Mouse (Mus musculus): Measurements from ENCODE around the gene Hnrnpll. TPM values are rescaled to one million over a fixed set of nuclear protein-coding genes. Genes with fewer than 3 reads are reported as not detected.
A peak's percentile ranks its signal among the peaks of the same experiment; 100 is the strongest.
"Not testable (repeated sequence)": the region's sequence is repeated elsewhere in the genome, so short reads cannot be mapped to it uniquely, and the experiment has no call there.

Gene Hnrnpll
- total RNA-seq, 2 experiments from 2014 or later, result 51.1 to 57.8 TPM

DNA sequence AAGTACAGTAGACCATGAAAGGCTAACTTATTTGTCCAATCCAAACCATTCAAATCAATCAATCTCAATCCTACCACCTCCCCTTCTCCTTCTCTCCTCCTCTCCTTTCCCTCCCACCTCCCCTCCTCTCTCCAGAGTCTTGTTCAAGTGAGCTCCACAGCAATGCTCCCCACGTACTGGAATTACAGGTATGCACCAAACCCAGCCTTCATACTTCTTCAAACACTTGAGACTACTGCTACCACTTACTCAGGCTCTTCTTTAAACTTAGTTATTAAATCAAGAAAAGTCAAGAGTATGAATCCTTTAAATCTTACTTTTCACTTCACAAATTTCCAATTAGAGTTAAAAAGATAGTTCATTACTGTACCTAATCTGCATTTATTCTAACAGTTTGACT lies 3.6 kb downstream of the Hnrnpll start:
- no peak for DNase-seq

DNA sequence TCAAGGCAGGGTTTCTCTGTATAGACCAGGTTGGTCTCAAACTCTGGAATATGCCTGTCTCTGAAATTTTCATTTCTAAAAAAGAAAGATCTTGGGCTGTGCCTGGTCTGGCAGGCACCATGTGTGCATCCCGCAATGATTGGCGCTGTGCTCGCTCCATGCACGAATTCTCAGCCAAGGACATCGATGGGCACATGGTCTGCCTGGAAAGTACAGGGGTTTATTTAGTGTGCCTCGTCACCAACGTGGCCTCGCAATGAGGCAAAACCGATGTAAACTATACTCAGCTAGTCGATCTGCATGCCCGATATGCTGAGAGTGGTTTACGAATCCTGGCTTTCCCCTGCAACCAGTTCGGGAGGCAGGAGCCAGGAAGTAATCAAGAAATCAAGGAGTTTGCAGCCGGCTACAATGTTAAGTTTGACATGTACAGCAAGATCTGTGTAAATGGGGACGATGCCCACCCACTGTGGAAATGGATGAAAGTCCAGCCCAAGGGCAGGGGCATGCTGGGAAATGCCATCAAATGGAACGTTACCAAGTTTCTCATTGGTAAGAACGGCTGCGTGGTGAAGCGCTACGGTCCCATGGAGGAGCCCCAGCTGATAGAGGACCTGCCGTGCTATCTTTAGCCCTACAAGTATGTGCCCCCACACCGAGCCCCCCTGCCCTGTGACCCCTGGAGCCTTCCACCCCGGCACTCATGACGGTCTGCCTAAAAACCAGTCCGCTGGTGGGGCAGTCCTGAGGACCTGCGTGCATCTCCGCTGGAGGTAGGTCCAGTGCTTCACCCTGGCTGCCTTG lies 8.0 kb downstream of the Hnrnpll start:
- DNase-seq, result peak; percentile 51

DNA sequence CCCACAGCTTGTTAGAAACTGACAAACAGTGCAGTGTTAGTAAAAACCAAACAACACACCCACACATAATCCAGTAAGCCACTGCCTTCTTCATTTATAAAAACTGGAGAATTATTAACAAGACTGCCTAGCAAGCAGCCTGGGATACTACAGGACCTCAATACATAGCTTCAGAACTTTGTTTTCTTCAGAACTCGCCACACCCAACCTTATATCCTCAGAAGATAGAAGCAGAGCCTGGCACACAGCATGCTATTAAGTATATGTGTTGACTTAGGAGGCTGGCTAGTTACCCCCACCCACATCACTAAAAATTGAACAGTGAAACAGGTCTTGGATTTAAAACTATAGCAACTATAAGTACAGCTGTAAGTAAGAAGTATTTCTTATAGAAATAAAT lies 10.5 kb downstream of the Hnrnpll start:
- DNase-seq, result no peak

DNA sequence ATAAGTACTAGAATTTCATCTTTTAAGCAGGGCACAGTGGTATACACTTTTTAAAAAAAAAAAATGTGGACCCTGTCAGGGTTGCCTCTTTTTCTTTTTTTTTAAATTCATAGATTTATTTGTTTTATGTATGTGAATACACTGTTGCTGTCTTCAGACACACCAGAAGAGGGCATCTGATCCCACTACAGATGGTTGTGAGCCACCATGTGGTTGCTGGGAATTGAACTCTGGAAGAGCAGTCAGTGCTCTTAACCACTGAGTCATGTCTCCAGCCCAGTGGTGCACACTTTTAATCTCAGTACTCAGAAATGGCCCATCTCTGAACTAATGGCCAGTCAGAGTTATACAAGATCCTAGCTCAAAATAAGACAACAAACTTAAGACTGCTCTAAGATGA lies 12.8 kb downstream of the Hnrnpll start:
- DNase-seq, result not testable (repeated sequence)

DNA sequence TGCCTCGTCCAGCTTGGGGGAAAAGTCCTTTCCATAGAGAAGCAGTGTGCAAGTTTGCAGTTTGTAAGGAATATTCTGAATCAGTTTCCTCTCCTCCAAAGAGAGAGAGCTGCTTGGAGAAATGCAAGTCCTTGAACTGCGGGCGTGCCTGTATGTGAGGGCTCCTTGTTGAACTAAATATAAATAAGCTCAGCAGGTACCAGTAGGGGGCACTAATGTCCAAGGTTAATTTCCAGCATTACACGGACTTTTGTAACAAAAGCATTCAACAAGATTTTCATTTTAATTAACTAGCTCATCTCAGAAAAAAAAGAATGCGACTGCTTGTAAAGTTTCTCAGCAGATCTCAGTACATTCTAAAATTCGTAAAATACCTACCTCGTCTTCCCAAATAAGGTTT lies 13.9 kb downstream of the Hnrnpll start:
- peak; percentile 78 for DNase-seq

DNA sequence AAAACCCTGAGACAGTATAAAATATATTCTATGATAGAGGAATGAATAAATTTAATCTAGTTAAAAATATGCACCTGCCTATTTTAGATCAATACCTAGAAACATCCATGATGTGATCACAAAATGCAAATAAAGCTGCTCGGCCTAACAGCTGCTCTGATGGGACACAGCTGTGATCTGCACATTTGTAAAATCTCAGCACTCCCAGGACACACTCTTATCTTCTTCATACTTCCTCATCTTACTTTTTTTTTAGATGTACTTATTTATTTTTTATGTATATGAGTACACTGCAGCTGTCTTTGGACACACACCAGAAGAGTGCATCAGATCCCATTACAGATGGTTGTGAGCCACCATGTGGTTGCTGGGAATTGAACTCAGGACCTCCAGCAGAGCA lies 20.4 kb downstream of the Hnrnpll start:
- no peak for DNase-seq

DNA sequence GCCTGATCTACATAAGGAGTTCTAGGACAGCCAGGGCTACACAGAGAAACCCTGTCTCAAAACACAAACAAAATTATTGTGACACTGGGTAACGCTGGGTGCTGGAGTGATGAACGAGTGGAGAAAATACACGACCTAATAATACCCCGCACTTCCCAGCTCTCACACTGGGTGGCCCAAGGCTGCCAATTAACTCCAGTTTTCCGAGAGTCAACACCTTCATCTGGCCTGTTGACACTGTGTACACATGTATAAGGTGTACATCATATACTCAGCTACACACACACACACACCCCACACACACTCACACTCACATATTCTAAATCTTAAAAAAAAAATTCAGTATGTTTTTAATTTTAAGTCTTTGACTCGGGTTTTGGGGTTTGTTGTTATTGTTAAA lies 33.5 kb downstream of the Hnrnpll start:
- no peak for DNase-seq

DNA sequence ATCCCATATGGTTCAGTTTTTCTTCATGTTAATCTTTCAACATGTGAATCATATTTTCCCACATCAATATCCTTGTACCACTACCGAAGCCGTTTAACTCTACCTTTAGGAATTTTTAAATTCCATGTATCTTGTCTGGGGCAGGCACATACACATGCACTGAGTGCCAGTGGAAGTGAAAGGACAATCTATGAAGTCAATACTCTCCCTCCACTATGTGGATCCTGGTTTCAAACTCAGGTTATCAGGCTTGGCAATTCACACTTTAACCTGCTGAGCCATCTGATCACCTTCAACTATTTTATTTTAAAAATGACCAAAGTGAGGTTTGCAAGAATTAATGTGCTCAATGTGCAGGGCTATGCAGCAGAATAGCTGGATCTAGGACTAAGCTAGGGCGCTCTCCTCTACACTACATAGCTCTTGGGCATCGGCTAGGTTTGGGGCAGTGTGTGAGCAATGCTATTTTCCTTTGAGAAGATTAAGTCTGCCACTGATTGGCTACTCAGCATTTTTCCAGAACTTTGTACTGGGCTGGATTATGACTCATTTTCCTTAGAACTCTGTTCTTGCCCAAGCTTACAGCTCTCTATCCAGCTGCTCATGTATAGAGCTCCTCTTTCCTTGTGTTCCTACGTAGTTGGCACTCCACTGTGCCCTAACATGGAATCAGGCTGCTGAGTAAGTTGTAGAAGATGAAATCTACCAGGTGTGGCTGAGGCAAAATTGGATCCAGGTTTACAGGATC lies 35.8 kb downstream of the Hnrnpll start:
- no peak for DNase-seq

DNA sequence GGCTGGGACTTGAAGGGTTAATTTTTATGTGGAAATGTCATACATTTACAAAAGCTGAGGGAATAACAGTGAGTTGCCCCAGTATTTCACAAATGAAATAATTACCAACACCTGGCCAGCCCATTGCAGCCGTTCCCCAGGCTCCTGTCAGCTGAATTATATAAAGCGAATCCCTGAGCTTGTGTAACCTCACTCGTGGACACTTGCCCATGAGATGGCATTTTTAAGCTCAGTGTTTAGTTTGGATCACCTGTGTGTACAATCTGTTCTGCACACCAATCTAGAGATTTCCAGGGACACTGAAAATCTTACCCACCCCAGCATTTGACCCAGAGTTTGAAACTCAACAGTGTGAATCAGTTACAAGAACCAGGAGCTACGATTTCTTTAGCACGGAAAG lies 40.0 kb downstream of the Hnrnpll start:
- no peak for DNase-seq

DNA sequence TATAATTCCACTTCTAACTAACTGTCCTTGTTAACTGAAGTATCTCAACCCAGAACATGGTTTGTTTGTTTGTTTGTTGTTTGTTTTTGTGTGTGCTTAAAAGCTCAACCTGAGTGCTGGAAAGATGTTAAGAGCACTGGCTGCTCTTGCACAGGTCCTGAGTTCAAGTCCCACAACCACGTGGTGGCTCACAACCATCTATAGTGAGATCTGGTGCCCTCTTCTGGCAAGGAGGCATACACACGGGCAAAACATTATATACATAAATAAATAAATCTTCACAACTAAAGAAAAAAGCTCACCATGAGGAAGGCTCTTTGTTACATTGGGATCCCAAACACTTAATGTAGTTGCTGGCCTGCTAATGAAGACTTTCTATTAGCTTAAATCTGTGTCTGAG lies 41.6 kb downstream of the Hnrnpll start:
- DNase-seq, result no peak

DNA sequence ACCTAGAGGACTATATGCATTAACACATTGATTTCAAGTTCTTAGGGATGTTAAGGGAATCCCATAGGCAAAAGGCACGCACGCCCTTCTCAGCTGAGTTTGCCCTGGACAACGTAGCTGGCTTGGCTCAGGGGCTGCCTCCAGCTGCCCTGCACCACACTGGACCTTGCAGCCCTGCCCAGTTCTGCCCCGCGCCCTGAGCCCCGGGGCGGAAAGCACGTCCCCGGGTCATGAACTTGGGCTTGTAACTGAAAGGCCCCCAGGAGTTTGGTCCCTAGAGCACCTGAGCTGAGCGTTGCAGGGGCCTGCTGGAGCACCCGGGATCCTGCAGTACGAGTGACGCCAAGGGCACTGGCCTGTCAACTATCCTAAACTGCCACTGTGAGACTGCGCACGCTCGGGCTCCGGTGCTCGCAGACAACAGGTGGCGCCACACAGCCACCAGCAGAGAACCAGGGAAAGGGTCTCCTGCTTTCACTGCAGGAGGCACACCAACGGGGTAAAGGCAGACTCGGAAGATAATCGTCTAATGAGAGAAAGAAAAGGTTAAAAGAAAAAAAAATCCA lies 43.1 kb downstream of the Hnrnpll start:
- DNase-seq, result peak; percentile 59

DNA sequence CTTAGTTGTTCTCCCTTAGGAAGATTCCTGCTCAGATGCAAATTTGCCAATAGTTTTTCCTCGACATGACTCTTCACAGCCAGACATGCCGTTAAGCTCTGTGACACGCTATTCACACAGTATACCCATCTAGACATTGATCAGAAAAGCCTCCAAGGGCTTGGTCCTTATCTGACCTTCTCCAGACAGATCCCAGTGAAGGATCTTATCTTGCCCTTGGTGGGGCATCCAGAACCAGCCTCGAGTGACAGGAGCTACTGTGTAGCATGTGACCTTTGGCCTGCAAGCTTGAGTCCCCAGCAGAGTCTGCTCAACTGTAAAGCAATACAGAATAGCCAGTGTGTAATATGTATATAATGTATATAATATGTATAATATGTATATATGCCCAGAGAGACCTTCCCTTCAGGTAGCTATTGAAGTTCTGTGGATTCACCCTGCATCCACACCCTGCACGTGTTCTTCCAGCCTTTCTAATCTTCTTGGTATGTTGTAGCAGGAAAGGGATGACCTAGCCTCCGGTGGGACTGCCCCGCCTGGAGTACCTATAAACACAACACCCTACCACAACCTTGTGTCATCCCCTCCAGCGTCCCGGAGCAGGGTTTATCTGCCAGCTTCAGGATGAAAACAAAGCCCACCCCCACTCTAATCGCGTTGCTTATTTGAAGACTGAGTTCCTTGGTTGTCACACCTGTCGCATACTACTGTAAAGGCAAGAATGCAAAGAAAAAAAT lies 43.7 kb downstream of the Hnrnpll start:
- no peak for DNase-seq

DNA sequence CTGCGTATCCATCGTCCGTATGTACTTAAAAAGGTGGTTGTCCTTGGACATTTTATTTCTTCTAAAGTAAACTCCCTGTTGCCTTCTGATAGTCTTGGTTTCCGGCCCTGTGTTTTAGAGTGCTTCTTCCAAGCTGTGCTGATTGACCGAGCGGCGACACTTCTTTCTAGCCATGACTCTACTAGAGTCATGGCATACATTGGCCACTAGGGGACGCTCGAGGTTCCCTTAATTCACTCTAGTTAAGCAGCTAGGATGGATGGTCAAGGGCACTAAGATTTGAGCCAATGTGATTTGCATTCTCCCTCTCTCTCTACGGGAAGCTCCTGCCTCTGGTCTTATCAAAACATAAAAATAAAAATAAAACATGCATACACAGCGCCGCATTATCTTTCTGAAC lies 44.7 kb downstream of the Hnrnpll start:
- DNase-seq, result peak; percentile 75

DNA sequence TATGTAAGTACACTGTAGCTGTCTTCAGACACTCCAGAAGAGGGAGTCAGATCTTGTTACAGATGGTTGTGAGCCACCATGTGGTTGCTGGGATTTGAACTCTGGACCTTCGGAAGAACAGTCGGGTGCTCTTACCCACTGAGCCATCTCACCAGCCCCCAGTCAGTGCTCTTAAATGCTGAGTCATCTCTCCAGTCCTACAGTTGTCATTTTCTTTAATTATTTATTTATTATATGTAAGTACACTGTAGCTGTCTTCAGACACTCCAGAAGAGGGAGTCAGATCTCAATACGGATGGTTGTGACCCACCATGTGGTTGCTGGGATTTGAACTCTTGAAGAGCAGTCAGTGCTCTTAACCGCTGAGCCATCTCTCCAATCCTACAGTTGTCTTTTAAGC lies 45.7 kb downstream of the Hnrnpll start:
- DNase-seq, result not testable (repeated sequence)

DNA sequence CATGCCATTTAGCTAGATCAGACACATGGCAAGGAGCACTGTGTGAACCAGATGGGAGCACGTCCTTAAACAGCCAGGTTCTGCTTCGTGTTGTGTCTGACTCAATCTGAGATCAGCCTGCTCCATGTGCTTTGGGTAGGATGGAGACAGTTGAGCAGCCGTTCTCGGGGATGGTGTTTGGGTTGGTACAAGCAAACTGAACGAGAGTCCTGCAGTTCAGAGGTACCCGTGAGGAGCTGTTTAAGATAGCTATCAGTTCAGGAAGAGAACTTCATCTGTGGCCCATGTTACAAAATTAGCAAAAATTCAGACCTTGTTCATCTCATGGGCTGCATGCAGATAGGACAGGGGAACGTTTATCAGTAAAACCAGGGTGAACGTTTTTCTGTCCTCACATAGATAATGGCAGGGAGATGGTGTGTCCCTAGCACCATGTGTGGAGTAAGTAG lies 47.7 kb downstream of the Hnrnpll start:
- no peak for DNase-seq

DNA sequence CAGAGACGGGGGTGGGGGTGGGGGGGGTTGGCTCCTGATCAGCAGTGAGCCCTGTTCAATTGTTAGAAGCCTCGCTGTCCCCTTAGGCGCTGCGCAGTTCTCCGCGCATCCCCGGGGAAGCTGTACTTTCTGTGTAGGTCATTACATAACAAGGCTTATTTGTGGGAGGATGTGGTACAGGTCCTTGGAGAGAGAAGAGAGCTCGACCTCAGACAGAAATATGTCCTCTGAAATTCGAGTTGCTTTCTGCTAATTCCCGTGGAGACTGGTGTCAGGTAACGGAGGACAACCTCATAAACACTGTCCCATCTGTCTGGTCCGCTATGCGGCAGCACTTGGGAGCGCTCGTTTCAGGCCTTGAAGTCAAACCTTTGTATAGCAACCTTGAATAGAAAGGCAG lies 52.2 kb downstream of the Hnrnpll start:
- DNase-seq, result no peak

DNA sequence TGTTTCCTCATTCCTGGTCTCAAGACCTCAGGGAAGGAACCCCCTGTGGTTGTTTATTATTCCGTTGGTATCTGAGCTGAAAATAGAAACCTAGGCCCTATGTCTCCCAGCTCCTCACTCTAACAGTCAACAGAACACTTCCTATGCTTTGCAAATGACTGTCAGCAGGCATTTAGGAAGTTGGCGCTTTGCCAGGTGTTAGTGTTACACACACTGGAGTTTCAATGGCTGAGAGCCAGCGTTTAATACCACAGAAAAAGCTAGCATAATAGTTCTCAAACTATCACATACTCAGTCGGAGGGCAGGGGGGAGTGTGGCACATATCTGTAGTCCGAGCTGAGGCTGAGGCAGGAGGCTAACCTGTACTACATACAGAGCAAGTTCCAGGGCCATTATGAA lies 53.3 kb downstream of the Hnrnpll start:
- peak; percentile 80 for DNase-seq

DNA sequence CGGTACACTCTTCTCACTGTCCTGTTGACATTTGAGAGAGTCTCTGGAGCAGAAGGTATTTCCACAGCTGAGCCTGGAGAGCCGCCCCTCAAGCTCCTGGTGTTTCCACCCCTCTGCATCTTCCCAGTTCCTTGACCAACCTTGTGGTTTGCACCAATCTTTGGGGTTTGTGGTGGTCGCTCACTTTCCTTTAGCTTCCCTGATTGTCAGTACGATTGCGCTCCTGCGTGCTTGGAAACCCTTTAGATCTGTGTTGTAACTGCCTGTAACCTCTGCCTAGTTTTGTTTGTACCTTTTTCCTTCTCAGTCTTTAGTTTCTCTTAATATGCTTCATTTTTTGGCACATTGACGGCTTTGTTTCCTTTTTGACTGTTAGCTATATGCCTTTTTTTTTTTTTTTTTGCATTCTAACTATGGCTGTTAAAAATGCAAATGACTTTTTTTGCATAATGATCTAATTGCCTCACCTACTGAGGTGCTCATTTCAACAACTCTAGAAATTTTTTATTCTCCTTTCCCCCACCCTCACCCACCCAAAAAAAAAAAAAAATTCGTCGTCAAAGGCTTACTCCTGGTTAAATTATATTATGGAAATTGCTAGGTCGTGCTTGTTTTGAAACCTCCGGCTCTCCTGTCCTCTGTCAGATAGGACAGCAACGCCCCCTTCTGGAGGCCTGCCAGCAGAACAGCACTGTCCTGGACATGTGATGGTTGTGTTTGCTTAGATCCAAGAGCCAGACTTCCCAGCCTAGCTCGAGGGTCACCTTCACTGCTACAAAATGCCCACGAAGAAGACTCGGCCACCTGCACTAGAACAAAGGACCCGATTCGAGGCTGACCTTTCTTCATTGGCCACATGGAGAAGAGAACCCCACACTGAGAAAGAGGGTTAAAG lies 57.5 kb downstream of the Hnrnpll start:
- DNase-seq, result peak; percentile 90

DNA sequence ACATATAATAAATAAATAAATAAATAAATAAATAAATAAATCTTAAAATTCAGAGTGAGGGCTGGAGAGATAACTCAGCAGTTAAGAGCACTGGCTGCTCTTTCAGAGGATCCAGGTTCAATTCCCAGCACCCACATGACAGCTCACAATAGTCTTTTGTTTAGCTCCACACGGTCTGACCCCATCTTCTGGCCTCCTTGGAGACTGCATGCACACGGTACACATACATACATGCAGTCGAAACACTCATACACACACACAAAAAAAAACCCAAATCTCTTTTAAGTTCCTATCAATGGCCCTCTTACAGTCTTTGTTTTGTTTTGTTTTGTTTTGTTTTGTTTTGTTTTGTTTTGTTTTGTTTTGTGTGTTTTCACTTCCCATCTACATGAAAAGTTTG lies 58.3 kb downstream of the Hnrnpll start:
- not testable (repeated sequence) for DNase-seq

DNA sequence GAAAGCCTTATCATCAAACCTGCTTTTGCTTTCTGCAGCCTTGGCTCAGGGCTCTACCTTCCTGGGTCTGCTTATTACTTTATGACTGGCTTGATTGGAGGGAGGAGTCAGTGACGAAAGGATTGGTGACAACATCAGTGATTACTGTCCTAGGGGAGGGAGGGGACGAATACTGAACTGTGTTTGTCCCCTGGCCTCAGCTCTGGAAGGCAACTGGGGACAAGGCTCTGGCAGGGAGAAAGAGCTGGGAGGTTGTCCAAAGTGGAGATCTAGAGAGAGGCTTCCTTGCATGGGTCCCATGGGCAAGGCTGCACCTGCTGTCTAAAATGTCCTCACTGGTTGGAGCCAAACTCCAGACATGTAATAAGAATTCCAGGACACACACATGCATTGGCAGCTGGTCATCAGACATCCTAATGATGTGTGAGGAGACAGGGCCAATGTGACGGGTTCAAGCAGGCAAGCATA lies 59.7 kb downstream of the Hnrnpll start:
- DNase-seq, result peak; percentile 32

DNA sequence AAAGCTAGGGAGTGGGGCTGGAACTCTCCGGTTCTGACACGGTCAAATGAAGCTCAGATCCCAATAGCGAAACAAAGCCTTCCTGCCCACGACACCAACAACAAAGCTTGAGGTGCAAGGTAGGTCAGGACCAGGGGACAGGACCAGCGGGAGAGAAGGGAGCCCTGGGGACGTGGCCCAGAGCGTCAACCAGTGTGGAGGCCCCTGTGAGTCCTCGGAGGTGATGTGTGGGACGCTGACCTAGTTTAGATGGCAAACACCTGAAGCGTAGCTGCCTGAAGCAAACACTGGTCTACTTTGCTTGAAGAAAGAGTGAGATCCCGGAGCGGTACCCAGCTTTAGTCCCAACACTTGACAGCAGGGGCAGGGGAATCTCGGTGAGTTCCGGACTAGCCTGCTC lies 62.5 kb downstream of the Hnrnpll start:
- DNase-seq, result no peak

DNA sequence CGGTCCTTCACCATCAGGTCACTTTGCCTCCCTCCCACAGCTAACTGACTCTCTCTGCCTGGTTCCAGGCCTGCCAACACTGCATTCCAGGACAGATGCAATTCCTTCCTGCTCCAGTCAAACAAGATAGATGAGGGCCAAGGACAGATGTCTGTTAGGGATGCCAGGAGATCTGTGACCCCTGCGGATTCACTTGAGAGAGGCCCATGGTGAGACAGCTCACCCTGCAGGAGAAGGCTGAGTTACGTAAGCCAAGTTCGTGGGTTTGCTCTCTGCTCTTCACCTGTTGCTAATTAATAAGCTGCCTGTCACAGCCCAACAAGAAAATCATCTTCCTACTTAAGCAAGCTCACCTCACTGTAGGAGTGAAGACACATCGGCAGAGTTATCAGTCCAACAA lies 63.1 kb downstream of the Hnrnpll start:
- no peak for DNase-seq
